Mouse (Mus musculus) adrenal gland, postnatal 10 days (tissue): ENCODE data around the gene Hs3st1. TPM values are rescaled to one million over a fixed set of nuclear protein-coding genes. Genes with fewer than 3 reads are reported as not detected.

Experiments
- DNase-seq: peaks from one replicate; pipeline ENCODE4 v3.0.0; 2021; ENCODE audit warnings: mixed read lengths
- total RNA-seq, 2 experiments: library from RNA; stranded (reverse); gene quantifications; 2 replicates each; pipeline ENCODE4 v1.2.3; 2021

The Hs3st1 gene
- total RNA-seq, 2 experiments from 2014 or later: 11.5 to 14.7 TPM

- DNase-seq: no peak
These were observed 111.9 kb downstream of the Hs3st1 start for GRCm38 (mm10) chr5:39643260-39643923.

GRCm38 (mm10) chr5:39642222-39642770, 113.0 kb downstream of the Hs3st1 start:
- DNase-seq: no peak

GRCm38 (mm10) chr5:39639438-39640177, 115.7 kb downstream of the Hs3st1 start:
- DNase-seq: peak; percentile 81

- DNase-seq: no peak
These were observed 116.3 kb downstream of the Hs3st1 start for GRCm38 (mm10) chr5:39638926-39639325.

- no peak for DNase-seq
These were observed 117.4 kb downstream of the Hs3st1 start for GRCm38 (mm10) chr5:39637874-39638273.

- DNase-seq: no peak
These were observed 119.2 kb downstream of the Hs3st1 start for GRCm38 (mm10) chr5:39636090-39636489.

GRCm38 (mm10) chr5:39634300-39635047, 120.8 kb downstream of the Hs3st1 start:
- no peak for DNase-seq

DNA sequence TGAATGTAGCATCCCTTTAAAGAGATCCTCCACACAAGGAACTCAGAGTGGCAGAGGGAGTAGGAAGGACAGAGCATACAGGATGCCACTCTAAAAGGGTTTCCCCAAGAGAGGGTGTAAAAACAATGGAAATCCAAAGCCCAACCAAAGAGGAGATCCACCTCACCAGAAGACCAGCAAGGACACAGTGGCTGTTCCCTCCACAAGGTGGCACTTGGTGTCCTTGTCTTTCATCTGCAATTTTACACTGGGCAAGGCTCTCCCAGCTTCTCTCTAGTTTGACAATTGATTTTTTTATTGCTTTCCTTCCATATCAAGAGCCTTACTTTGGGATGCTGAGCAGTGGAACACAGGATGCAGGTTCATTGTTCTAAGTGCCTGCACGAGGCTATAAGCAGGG, 122.1 kb downstream of the Hs3st1 start:
- DNase-seq: no peak

DNA sequence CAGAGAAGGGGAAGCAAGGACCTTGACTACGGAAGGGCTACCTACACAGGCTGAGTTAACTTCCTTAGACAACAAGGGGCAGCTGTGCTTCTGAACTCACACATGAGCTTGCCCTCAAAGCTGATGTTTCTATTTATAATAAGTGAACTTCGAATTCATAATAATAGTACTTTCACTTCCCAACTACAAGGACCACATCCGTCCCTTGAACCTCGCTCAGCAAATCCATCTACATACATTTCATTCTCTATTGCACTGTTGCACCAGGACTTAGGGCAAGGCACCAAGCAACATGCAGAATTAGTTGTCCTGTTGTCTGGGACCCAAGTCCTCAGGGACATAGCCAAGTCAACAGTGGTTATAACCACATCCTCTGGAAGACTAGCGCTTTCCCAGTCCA, 124.4 kb downstream of the Hs3st1 start:
- DNase-seq: no peak

- DNase-seq: no peak
These were observed 130.2 kb downstream of the Hs3st1 start for GRCm38 (mm10) chr5:39625037-39625473.

DNA sequence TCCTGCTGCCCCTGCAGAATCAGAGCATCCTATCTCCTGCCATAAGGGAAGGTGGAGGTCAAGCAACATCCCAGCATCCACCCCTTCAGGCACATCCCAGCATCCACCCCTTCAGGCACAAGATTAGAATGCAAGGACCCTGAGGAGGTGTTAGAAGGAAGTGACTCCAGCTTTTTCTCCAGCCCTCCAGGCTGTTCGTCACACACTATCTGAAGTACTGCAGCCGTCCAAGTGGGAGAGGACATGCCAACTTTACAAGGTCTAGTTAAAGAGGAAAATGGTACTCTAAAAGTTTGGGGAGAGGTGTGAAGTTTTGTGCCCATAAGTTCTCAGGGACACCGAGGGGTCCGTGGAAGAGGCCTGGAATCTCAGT, 131.1 kb downstream of the Hs3st1 start:
- DNase-seq: no peak

DNA sequence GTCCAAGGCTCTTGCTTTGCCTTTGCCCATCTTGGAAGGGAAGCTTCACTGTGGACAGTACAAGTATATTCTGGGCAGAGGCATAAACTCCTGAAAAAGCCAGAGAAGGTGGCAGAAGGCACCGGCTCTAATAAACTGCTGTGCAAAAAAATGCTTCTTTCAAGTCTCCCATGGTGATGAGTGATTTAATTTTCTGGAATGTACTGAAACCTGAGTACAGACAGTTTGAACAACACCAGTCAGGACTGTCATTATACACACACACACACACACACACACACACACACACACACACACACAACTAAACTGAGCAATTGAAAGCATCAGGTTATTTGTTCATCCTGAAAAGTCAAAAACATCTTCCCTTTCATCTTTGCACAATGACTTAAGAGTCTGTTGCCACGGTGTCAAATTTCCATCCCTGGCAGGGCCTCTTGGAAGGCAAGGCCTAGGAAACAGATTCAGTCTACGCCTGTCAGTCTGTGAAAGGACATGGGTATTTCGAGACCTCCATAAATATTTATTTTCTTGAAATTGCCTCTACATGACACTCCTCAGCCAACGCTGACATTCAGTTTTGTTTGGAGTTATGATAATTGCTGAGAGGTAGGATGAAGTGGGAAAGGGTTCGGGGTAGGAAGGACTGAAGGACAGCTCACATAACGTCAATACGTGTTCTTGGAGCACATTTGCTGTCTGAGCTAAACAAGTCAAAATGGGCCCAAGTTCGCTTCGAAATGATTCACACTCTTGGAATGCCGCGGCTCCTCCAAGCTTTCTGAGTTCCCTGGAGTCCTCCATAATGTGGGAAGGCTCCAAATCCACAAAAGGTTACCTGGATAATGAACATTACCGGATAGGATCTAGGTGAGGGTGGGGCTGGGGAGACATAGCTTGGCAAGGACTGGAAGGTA, 131.7 kb downstream of the Hs3st1 start:
- no peak for DNase-seq

DNA sequence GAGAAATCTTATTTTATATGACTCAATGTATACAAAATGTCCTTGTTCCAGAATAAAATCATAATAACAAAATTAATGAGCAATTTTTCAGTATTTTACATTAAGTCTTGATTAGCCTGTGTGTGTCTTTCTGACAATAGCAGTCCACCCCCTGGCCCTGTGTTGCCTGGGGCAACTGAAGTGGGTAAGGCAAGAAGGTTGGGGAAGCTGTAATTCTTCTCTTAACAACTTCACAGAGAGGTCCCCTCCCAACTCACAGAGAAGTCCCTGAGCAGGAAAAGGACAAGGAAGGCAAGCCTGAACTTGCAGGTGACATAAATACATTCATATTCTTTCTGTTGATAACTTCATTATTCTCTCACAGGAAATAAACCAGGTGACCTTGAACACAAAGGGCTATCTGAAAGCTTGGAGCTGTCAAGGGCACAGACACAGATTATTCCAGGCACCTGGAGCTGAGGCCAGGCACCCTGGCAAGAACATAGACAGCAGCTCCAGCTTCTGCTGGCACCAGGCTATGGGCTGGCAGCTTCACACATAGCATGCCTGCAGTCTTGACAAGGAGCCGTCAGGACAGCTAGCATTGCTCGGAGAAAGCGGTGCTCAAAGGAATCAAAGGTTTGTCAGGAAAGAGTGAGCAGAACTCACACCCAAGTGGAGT, 134.9 kb downstream of the Hs3st1 start:
- peak; percentile 43 for DNase-seq

DNA sequence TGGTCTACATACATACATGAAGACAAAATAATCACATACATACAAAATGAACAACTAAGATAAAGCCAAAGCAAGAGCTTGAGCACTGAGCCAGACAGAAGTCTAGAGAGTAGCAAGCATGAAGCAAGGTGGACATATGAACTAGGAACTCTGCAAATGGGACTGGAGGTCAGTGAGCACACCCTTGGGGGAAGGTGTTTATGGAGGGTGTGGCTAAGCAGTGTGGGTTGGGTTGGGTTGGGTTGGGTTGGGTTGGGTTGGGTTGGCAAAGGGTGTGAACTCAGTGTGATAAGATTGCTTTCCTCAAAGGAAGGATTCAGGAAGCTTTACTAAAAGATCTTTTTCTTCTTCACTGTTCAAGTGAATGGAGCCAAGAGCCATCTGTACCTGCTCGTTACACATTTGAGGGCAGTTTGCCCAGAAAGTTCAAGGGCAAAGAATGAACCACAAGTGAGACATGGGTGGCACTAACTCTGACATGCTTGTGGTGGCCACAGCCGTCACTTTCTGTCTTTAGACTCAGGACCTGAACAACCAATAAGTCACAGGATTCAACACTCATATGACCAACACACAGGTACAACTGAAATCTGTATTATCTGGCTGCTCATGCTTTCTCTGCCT, 137.8 kb downstream of the Hs3st1 start:
- DNase-seq: peak; percentile 23

DNA sequence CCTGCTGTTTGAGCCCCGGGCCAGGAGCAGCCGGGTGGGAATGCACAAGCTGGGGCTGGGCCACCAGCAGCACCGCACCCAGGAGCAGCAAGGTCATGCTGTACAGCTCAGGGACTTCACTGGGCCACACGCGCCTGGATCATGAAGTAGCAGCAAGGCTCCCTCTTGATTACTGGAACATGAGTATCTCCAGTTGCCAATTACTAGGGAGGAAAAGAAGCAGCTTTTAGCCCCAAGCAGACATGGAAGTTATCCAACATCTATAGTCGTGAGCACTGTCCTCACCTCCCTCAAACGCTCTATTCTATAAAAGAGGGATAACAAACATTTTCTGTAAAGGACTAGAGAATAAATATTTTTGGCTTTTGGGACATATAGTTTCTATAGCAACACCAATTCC, 140.1 kb downstream of the Hs3st1 start:
- no peak for DNase-seq

DNA sequence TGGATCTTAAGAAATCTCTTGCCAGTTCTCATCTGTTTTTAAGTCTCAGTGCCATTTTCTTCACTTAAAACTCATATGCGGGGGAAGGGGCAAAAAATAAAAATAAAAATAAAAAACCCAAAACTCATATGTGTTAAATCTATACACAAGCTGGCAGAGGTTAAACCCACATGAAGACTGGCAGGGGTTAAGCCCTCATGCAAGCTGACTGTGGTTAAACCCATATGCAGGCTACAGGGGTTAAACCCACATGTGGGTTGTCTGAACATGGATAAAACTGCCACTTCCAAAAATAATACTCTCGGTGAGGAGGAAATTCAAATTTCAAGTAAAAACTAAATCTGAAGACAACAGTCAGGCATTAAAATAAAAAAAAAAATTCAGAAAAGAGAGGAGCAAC, 141.7 kb downstream of the Hs3st1 start:
- no peak for DNase-seq

DNA sequence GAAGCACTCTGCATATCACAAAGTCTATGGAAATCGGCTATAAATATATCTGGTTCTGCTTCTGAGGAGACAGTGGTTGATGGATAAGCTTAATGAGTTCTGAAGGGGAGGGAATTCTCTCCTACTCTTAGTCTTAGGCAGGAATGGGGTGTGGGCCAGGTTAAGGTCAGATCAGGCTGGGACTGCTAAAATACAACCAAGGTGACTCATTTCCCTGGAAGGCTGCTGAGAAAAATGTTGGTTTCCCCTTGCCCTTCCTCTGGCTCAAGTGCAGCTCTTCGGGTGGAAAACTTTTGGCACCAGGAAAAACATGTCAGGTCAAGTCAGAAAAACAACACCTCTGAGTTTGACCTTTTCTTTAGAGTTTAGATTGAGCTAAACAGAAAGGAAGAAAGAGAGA, 143.0 kb downstream of the Hs3st1 start:
- DNase-seq: peak; percentile 35

DNA sequence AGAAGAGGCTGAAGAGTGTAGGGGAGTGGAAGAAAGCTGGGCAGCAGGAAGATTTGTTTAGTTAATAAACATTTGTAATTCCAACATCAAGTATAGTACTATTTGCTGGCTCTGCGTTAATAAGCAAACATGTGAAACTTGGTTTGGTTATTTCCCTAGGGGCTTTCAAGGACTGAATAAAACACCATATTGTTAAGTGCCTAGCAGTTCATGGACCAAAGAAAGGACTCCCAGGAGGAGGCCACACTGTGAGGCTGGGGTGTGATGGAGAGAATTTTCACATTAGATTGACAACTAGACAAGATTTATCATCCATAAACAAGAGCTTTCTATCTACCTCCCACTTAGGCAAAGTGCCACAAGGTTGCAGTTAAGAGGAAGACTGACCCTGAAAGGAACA, 147.0 kb downstream of the Hs3st1 start:
- DNase-seq: no peak

- DNase-seq: no peak
These were observed 160.5 kb downstream of the Hs3st1 start for GRCm38 (mm10) chr5:39594737-39595136.
